9 mouse cellular contexts compared by ENCODE assay signal in the genomic region with DNA sequence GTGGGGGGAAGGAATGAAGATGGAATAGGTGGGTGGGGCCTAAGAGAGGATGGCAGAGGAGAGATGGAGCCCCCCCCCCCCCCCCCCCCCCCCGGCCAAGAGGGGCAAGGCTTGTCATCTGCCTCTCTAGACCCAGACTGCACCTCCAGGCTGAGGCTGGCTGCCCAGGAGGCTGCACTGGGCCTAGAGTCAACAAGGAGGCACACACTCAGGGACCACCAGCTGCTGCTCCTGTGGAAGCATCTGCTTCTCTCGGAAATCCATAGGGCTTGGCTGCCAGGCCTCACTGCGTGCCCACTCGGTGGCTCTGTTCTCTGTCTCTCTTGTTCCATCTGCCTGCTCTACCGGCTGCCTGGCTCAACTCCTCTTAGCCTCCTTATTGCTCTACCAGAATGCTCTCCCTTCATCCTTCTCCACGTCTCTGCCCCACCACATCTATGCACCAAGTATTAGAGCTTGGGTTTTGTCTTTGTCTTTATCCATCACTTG. TPM values are rescaled to one million over a fixed set of nuclear protein-coding genes. Genes with fewer than 3 reads are reported as not detected.
DNase-seq lines count a peak whose midpoint lies in the region; ATAC-seq and TF ChIP-seq lines count a peak whose summit lies in the region.
"Had no signal": no experiment of that assay in that cellular context is flagged by ENCODE, and none has a peak within 500 bp of the region (broad histone marks: within the 10 kb centered on the region; RNA-seq: fewer than 3 reads in every experiment).

No protein-coding gene starts in this region.

- H3K27me3 ChIP-seq in heart, embryonic 13.5 days (replicated peaks) = no peaks in the 10 kb centered on the region
- 0 out of 2 replicates have a peak, but pooled peaks cover 4% of the 10 kb centered on the region for H3K27me3 ChIP-seq in heart, embryonic 10.5 days (ENCODE audit: insufficient read depth, poor library complexity, severe bottlenecking)
- H3K27me3 ChIP-seq in forebrain, postnatal 0 days (ENCODE audit: insufficient read depth, low read length) = no peaks in the 10 kb centered on the region

- H3K9ac ChIP-seq in heart, embryonic 13.5 days = no peak overlapping the region
- no peak overlapping the region for H3K9ac ChIP-seq in forebrain, postnatal 0 days
- H3K9ac ChIP-seq: lung, embryonic 14.5 days had no signal

- H3K4me2 ChIP-seq in heart, embryonic 13.5 days = no peak overlapping the region
- no peak overlapping the region for H3K4me2 ChIP-seq in forebrain, postnatal 0 days (ENCODE audit: low read depth)
- H3K4me2 ChIP-seq: lung, embryonic 14.5 days had no signal

- no peaks in the 10 kb centered on the region for H3K9me3 ChIP-seq in heart, embryonic 13.5 days
- H3K9me3 ChIP-seq in heart, embryonic 10.5 days = no peaks in the 10 kb centered on the region
- H3K9me3 ChIP-seq in forebrain, postnatal 0 days (ENCODE audit: low read length) = no peaks in the 10 kb centered on the region

- H3K4me1 ChIP-seq in heart, embryonic 13.5 days = peaks cover 44% of the 10 kb centered on the region
- H3K4me1 ChIP-seq in heart, embryonic 10.5 days = peaks cover 22% of the 10 kb centered on the region
- H3K4me1 ChIP-seq in forebrain, postnatal 0 days (ENCODE audit: insufficient read depth) = peaks cover 22% of the 10 kb centered on the region

- H3K27ac ChIP-seq in heart, embryonic 13.5 days (replicated peaks) = peak overlapping the region; percentile 96; the same call in 1 of the 2 replicates
- no peak overlapping the region for H3K27ac ChIP-seq in heart, embryonic 10.5 days
- H3K27ac ChIP-seq in forebrain, postnatal 0 days (ENCODE audit: low read depth, low read length) = no peak overlapping the region

- DNase-seq in heart, embryonic 10.5 days (ENCODE audit: low spot score) = no peak
- peak; percentile 64 for DNase-seq in forebrain, postnatal 0 days
- DNase-seq in left cerebral cortex, postnatal 4 days = peak; percentile 89
- DNase-seq in urinary bladder, adult 2 months (ENCODE audit: low spot score) = no peak
- DNase-seq in thymus, postnatal 36 days = no peak
- DNase-seq in thymus, postnatal 14 days = no peak
- DNase-seq: lung, embryonic 14.5 days had no signal

- intact Hi-C loops in left cerebral cortex, postnatal 4 days (cut with DNase I) = no loop called here

- H3K36me3 ChIP-seq in heart, embryonic 13.5 days = no peaks in the 10 kb centered on the region
- no peaks in the 10 kb centered on the region for H3K36me3 ChIP-seq in heart, embryonic 10.5 days
- H3K36me3 ChIP-seq in forebrain, postnatal 0 days (ENCODE audit: insufficient read depth) = no peaks in the 10 kb centered on the region

- TF ChIP-seq CTCF in forebrain, postnatal 0 days (IDR thresholded peaks at IDR 0.05; ENCODE audit: low read depth) = no peak

- H3K4me3 ChIP-seq in heart, embryonic 13.5 days = no peak overlapping the region
- H3K4me3 ChIP-seq in heart, embryonic 10.5 days = no peak overlapping the region
- no peak overlapping the region for H3K4me3 ChIP-seq in forebrain, postnatal 0 days (ENCODE audit: low read depth, low read length)

- 70% methylated on average over 5 of the region's 6 CpGs for WGBS in heart, embryonic 13.5 days
- WGBS in heart, embryonic 10.5 days = 72% methylated on average over 5 of the region's 6 CpGs
- WGBS in forebrain, postnatal 0 days = 35% methylated on average over 5 of the region's 6 CpGs

- ATAC-seq in heart, embryonic 13.5 days (ENCODE audit: extremely low read depth, insufficient number of reproducible peaks, low FRiP score, low TSS enrichment) = no peak
- ATAC-seq in cerebellum, adult (ENCODE audit: insufficient number of reproducible peaks, low FRiP score, low TSS enrichment) = peak; percentile 70
- peak; percentile 14; the same call in 1 of the 2 replicates for ATAC-seq in forebrain, postnatal 0 days

RNA-seq across cellular contexts. Expression of gene Jam3, which starts 38.4 kb away (rescaled TPM):
- 39.8 and 43.4 TPM in 2 replicates for polyA plus RNA-seq in heart, embryonic 13.5 days (2015; fragmentation: Nextera tagmentation; extraction: Ambion mirVana)
- 51.2 and 66.7 TPM in 2 replicates for polyA plus RNA-seq in heart, embryonic 10.5 days (2016; fragmentation: Nextera tagmentation; extraction: Ambion mirVana)
- total RNA-seq in forebrain, postnatal 0 days (2014; rRNA removed) = 37.1 and 44.0 TPM in 2 replicates
- 20.6 and 27.7 TPM in 2 replicates for polyA plus RNA-seq in forebrain, postnatal 0 days (2015; fragmentation: Nextera tagmentation; extraction: Ambion mirVana)
- 10 to 100 TPM; 21.6 to 22.4 TPM for total RNA-seq in left cerebral cortex, postnatal 4 days (2021)
- polyA plus RNA-seq in urinary bladder, adult 2 months (2012; rRNA removed) = 60.4 and 62.0 TPM in 2 replicates

Comparison
In these comparisons a context has a peak if more than half of its experiments do, and no peak if none do; other contexts are left out.
1. DNase-seq: peak in forebrain, postnatal 0 days (single experiment) and left cerebral cortex, postnatal 4 days (single experiment); none in heart, embryonic 10.5 days (single experiment), urinary bladder, adult 2 months (single experiment), thymus, postnatal 36 days (0 of 2) and thymus, postnatal 14 days (single experiment).